Mouse (Mus musculus) liver, embryonic 14.5 days (tissue): Measurements from ENCODE around the gene Tgfbr3.

Source experiments
- CTCF ChIP-seq: IDR thresholded peaks from 2 replicates; pipeline ENCODE4 v1.5.1; 2016; ENCODE audit warnings: antibody characterized with exemption, low read depth, control low read depth
- EP300 ChIP-seq: IDR thresholded peaks from 2 replicates; pipeline ENCODE4 v1.6.1; 2016; ENCODE audit warnings: antibody characterized with exemption, low read depth

DNA sequence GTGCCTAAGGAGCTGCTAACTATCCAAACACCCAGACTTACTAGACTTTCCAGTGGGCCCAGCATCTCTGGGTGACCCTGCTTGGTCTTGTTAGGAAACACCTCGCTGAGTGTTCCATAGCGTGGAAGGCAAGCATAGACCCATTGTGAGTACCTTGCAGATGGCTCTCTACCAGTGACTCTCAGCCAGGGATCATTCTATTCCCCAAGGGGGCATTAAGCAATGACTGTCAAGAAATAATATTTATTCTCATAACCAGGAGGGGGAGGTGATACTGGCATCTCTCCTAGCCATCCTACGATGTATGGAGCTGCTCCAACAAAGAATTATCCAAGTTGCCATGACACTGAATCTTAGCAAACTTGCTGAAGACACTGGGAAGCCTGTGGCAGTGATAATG is 133.3 kb downstream of the Tgfbr3 start:
- TF ChIP-seq CTCF (no peak), EP300 (no peak)
